Mouse (Mus musculus): ENCODE results near the gene Brpf3. TPM values are rescaled to one million over a fixed set of nuclear protein-coding genes. Genes with fewer than 3 reads are reported as not detected.
A peak's percentile ranks its signal among the peaks of the same experiment; 100 is the strongest.
"Not testable (repeated sequence)": the region's sequence is repeated elsewhere in the genome, so short reads cannot be mapped to it uniquely, and the experiment has no call there.

The Brpf3 gene
- polyA plus RNA-seq, 1 experiment from 2014 or later = 10.2 TPM

- peak; percentile 98 for ATAC-seq
- Histone ChIP-seq H3K27ac (peak overlapping the region; percentile 99), H3K9me3 (replicated peaks) (no peaks in the 10 kb centered on the region), H3K4me3 (peak overlapping the region; percentile 76), H3K27me3 (no peaks in the 10 kb centered on the region), H3K4me1 (peaks cover 32% of the 10 kb centered on the region), H3K9ac (peak overlapping the region; percentile 99), H3K4me2 (peak overlapping the region; percentile 96), H3K36me3 (ENCODE audit: poor library complexity, severe bottlenecking) (peaks cover 9% of the 10 kb centered on the region)
- 0% methylated on average over 18 of the region's 42 CpGs for WGBS
These were observed 650 bp downstream of the Brpf3 start for GRCm38 (mm10) chr17:28801474-28802005.

- Histone ChIP-seq H3K4me1 (peaks cover 32% of the 10 kb centered on the region), H3K36me3 (ENCODE audit: poor library complexity, severe bottlenecking) (peaks cover 14% of the 10 kb centered on the region), H3K27ac (peak overlapping the region; percentile 48; the same call in 1 of the 2 replicates), H3K4me3 (peak overlapping the region; percentile 76), H3K4me2 (peak overlapping the region; percentile 96), H3K27me3 (no peaks in the 10 kb centered on the region), H3K9me3 (replicated peaks) (no peaks in the 10 kb centered on the region), H3K9ac (peak overlapping the region; percentile 99)
- ATAC-seq = no peak; the same call in 1 of the 2 replicates
- 1% methylated on average over 18 of the region's 18 CpGs for WGBS
These were observed 1.2 kb downstream of the Brpf3 start for GRCm38 (mm10) chr17:28802006-28802481.

GRCm38 (mm10) chr17:28803316-28803715 is 2.4 kb downstream of the Brpf3 start:
- peaks cover 32% of the 10 kb centered on the region for H3K4me1 ChIP-seq
- no peak overlapping the region for H3K27ac ChIP-seq
- no peak overlapping the region for H3K4me3 ChIP-seq
- 89% methylated on average over 1 of the region's 1 CpGs for WGBS
- H3K9me3 ChIP-seq (replicated peaks) = no peaks in the 10 kb centered on the region
- H3K27me3 ChIP-seq = no peaks in the 10 kb centered on the region
- no peak overlapping the region; the same call in 1 of the 2 replicates for H3K9ac ChIP-seq
- ATAC-seq = no peak
- peaks cover 25% of the 10 kb centered on the region for H3K36me3 ChIP-seq (ENCODE audit: poor library complexity, severe bottlenecking)
- no peak overlapping the region for H3K4me2 ChIP-seq

DNA sequence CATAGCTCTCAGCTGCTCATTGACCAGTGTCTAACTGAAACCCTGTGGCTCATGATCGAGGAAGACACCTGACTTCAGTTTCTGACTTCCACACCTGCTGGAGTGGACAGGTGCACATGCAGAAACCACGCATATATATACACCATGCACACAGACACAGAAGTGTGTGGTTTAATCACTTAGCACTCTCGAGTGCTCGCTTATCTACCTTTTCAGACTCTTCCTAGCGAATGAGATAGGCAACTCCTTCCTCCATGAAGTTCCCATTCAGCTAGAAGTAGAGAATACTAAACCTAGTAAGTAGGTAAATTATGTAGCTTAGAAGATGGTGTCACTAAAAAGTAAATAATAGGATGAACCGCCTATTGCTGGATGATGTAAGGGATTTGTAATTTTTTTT is 4.1 kb downstream of the Brpf3 start:
- peaks cover 42% of the 10 kb centered on the region for H3K36me3 ChIP-seq (ENCODE audit: poor library complexity, severe bottlenecking)
- H3K4me2 ChIP-seq = no peak overlapping the region
- peaks cover 22% of the 10 kb centered on the region for H3K4me1 ChIP-seq
- H3K27ac ChIP-seq = no peak overlapping the region
- 93% methylated on average over 6 of the region's 6 CpGs for WGBS
- no peak overlapping the region for H3K9ac ChIP-seq
- H3K27me3 ChIP-seq = no peaks in the 10 kb centered on the region
- H3K4me3 ChIP-seq = no peak overlapping the region
- no peaks in the 10 kb centered on the region for H3K9me3 ChIP-seq (replicated peaks)
- no peak for ATAC-seq

DNA sequence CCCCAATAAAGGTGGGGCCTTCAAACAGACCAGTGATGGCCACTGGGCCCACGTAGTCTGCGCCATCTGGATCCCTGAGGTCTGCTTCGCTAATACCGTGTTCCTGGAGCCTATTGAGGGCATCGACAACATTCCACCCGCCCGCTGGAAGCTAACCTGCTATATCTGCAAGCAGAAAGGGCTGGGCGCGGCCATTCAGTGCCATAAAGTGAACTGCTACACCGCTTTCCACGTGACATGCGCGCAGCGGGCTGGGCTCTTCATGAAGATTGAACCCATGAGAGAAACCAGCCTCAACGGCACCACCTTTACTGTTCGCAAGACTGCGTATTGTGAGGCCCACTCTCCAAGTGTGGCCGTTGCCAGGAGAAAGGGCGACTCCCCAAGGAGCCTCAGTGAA is 5.9 kb downstream of the Brpf3 start:
- 97% methylated on average over 19 of the region's 19 CpGs for WGBS
- H3K27me3 ChIP-seq = no peaks in the 10 kb centered on the region
- H3K4me3 ChIP-seq = no peak overlapping the region
- peaks cover 16% of the 10 kb centered on the region for H3K4me1 ChIP-seq
- peaks cover 60% of the 10 kb centered on the region for H3K36me3 ChIP-seq (ENCODE audit: poor library complexity, severe bottlenecking)
- no peak for ATAC-seq
- no peak overlapping the region for H3K4me2 ChIP-seq
- H3K9ac ChIP-seq = no peak overlapping the region
- H3K9me3 ChIP-seq (replicated peaks) = no peaks in the 10 kb centered on the region
- H3K27ac ChIP-seq = no peak overlapping the region

- H3K27ac ChIP-seq = no peak overlapping the region
- no peaks in the 10 kb centered on the region for H3K27me3 ChIP-seq
- H3K36me3 ChIP-seq (ENCODE audit: poor library complexity, severe bottlenecking) = peaks cover 78% of the 10 kb centered on the region
- H3K9ac ChIP-seq = no peak overlapping the region
- no peaks in the 10 kb centered on the region for H3K4me1 ChIP-seq
- ATAC-seq = no peak
- no peaks in the 10 kb centered on the region for H3K9me3 ChIP-seq (replicated peaks)
- H3K4me2 ChIP-seq = no peak overlapping the region
- no peak overlapping the region for H3K4me3 ChIP-seq
- WGBS = 98% methylated on average over 8 of the region's 8 CpGs
These were observed 7.8 kb downstream of the Brpf3 start for GRCm38 (mm10) chr17:28808714-28809113.

DNA sequence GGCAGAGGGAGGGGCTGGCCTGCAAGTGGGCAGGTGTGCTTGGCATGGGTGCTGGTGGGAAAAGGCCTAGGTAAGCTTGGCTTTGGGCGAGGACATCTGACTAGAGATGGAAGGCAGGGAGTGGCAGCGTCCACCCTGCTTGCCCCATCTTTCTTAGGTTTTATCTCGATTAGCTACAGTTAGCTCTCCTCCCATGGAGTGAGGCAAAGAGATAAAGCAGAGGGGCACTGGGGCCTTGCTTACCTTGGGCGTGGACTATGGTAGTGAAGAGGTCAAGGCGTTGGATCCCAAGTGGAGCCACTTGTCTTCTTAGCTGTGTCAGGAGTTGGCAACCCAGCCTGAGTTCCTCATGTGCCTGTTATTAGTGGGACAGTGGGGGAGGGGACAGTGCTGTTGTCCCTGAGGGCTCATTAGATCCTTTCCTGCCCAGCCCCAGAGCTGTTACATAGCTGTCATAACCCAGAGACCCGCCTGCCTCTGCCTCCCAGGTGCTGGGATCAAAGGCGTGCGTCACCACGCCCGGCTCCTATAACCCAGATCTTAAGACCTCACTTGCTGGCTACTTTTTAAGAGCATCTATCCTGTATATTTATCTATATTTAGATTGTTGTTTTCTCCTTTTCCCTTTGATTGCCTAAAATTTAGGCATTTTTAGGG is 8.4 kb downstream of the Brpf3 start:
- Histone ChIP-seq H3K27me3 (no peaks in the 10 kb centered on the region), H3K4me3 (no peak overlapping the region), H3K27ac (no peak overlapping the region), H3K4me2 (no peak overlapping the region), H3K9ac (no peak overlapping the region), H3K9me3 (replicated peaks) (no peaks in the 10 kb centered on the region), H3K4me1 (no peaks in the 10 kb centered on the region), H3K36me3 (ENCODE audit: poor library complexity, severe bottlenecking) (peaks cover 84% of the 10 kb centered on the region)
- no peak for ATAC-seq
- 97% methylated on average over 10 of the region's 10 CpGs for WGBS

GRCm38 (mm10) chr17:28812345-28812744 is 11.5 kb downstream of the Brpf3 start:
- 94% methylated on average over 10 of the region's 10 CpGs for WGBS
- H3K4me3 ChIP-seq = no peak overlapping the region
- no peak overlapping the region for H3K9ac ChIP-seq
- no peaks in the 10 kb centered on the region for H3K4me1 ChIP-seq
- H3K4me2 ChIP-seq = no peak overlapping the region
- no peak for ATAC-seq
- no peak overlapping the region for H3K27ac ChIP-seq
- no peaks in the 10 kb centered on the region for H3K9me3 ChIP-seq (replicated peaks)
- H3K36me3 ChIP-seq (ENCODE audit: poor library complexity, severe bottlenecking) = peaks cover 95% of the 10 kb centered on the region
- H3K27me3 ChIP-seq = no peaks in the 10 kb centered on the region

DNA sequence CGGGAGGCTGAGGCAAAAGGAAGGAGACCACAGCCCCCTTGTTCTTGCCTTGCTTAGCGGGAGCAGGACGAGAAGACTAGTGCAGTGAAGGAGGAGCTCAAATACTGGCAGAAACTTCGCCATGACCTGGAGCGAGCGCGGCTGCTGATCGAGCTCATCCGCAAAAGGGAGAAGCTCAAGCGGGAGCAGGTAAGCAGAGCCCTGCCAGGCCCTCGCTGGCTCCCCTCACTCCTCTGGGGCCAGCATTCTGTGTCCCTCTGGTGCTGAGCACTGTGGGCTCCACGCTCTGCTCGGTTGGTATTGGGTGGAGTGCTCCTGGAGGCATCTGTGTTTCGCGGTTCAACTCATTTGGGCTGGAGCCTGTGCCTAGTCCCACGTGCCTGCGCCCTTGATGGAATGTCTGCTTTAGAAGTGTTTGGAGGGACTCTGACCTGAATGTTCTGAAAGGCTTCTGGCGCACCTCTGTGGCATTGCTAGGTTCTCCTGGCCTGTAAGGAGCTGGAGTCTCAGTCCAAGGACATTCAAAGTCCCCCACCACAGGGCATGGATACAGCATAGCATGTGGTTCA is 13.7 kb downstream of the Brpf3 start:
- H3K27me3 ChIP-seq = no peaks in the 10 kb centered on the region
- H3K4me2 ChIP-seq = no peak overlapping the region
- WGBS = 90% methylated on average over 18 of the region's 18 CpGs
- no peaks in the 10 kb centered on the region for H3K9me3 ChIP-seq (replicated peaks)
- H3K36me3 ChIP-seq (ENCODE audit: poor library complexity, severe bottlenecking) = peaks cover 96% of the 10 kb centered on the region
- H3K9ac ChIP-seq = no peak overlapping the region
- H3K4me3 ChIP-seq = no peak overlapping the region
- H3K4me1 ChIP-seq = no peaks in the 10 kb centered on the region
- no peak overlapping the region for H3K27ac ChIP-seq
- ATAC-seq = no peak

GRCm38 (mm10) chr17:28815384-28816004 is 14.6 kb downstream of the Brpf3 start:
- 90% methylated on average over 10 of the region's 10 CpGs for WGBS
- ATAC-seq = no peak
- Histone ChIP-seq H3K4me2 (no peak overlapping the region), H3K4me1 (no peaks in the 10 kb centered on the region), H3K27ac (no peak overlapping the region), H3K36me3 (ENCODE audit: poor library complexity, severe bottlenecking) (peaks cover 95% of the 10 kb centered on the region), H3K9ac (no peak overlapping the region), H3K27me3 (no peaks in the 10 kb centered on the region), H3K9me3 (replicated peaks) (no peaks in the 10 kb centered on the region), H3K4me3 (no peak overlapping the region)

DNA sequence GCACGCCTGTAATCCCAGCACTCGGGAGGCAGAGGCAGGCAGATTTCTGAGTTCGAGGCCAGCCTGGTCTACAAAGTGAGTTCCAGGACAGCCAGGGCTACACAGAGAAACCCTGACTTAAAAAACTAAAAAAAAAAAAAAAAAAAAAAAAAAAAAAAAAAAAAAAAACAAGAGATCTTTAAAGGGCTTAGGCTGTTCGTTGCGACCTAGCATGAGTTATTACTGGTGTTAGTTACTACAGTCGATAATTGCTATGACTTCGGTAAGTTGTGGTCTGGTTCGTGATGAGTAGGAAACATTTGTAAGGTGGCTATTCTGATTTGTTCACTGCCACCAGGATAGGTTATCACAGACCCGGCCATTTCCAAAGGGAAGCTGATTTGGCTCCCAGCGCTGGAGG is 15.4 kb downstream of the Brpf3 start:
- H3K27me3 ChIP-seq = not testable (repeated sequence)
- WGBS = 93% methylated on average over 10 of the region's 10 CpGs
- H3K36me3 ChIP-seq (ENCODE audit: poor library complexity, severe bottlenecking) = peaks cover 95% of the 10 kb centered on the region

More for the DNA sequence above, 15.4 kb downstream of the Brpf3 start:
- H3K9me3 ChIP-seq (replicated peaks); H3K4me2 ChIP-seq; ATAC-seq; H3K4me1 ChIP-seq; H3K9ac ChIP-seq; H3K27ac ChIP-seq; H3K4me3 ChIP-seq: not testable (repeated sequence)
